Mouse (Mus musculus) mesoderm, embryonic 11.5 days (tissue): ENCODE data around the gene Gm10053.

Source experiments
- DNase-seq: peaks from one replicate; pipeline ENCODE4 v3.0.0-alpha.2; 2012; ENCODE audit warnings: low read depth, low spot score

Gene Gm10053

GRCm38 (mm10) chr19:24899578-24900544 lies 24.4 kb downstream of the Gm10053 start:
- no peak for DNase-seq

- no peak for DNase-seq
These were observed 25.2 kb downstream of the Gm10053 start, which contains the start of gene Foxd4 for GRCm38 (mm10) chr19:24900581-24901220. Foxd4 (minus strand) TSS chr19:24901197.

- DNase-seq, result no peak
These were observed 26.2 kb downstream of the Gm10053 start for GRCm38 (mm10) chr19:24901666-24902065.

- DNase-seq, result no peak
These were observed 26.8 kb downstream of the Gm10053 start for GRCm38 (mm10) chr19:24902256-24902655.

- no peak for DNase-seq
These were observed 27.3 kb downstream of the Gm10053 start for GRCm38 (mm10) chr19:24902821-24903220.

- no peak for DNase-seq
These were observed 32.2 kb downstream of the Gm10053 start for GRCm38 (mm10) chr19:24907655-24908054.

GRCm38 (mm10) chr19:24908385-24909155 lies 33.1 kb downstream of the Gm10053 start:
- DNase-seq, result no peak

GRCm38 (mm10) chr19:24920866-24921265 lies 45.4 kb downstream of the Gm10053 start:
- no peak for DNase-seq
